Mouse (Mus musculus): ENCODE data around the gene Trim2. TPM values are rescaled to one million over a fixed set of nuclear protein-coding genes. Genes with fewer than 3 reads are reported as not detected.

Trim2 gene
- polyA plus RNA-seq, 1 experiment from 2014 or later, result 121 TPM

GRCm38 (mm10) chr3:84191141-84191881, 115.4 kb downstream of the Trim2 start:
- Histone ChIP-seq H3K36me3 (peaks cover 47% of the 10 kb centered on the region), H3K4me2 (replicated peaks) (peak overlapping the region; percentile 39), H3K9ac (no peak overlapping the region)

GRCm38 (mm10) chr3:84190513-84191061, 116.1 kb downstream of the Trim2 start:
- Histone ChIP-seq H3K4me2 (replicated peaks) (peak overlapping the region; percentile 39), H3K4me3 (peak overlapping the region; percentile 8; the same call in 1 of the 2 replicates)
- ATAC-seq (ENCODE audit: low FRiP score), result peak; percentile 57; the same call in 1 of the 2 replicates

More at GRCm38 (mm10) chr3:84191141-84191881, 115.4 kb downstream of the Trim2 start:
- peaks cover 19% of the 10 kb centered on the region for H3K4me1 ChIP-seq
- H3K9me3 ChIP-seq (replicated peaks), result no peaks in the 10 kb centered on the region
- 49% methylated on average over 21 of the region's 21 CpGs for WGBS
- ATAC-seq (ENCODE audit: low FRiP score), result peak; percentile 55; the same call in 1 of the 2 replicates
- no peak overlapping the region for H3K4me3 ChIP-seq
- no peaks in the 10 kb centered on the region for H3K27me3 ChIP-seq
- no peak overlapping the region for H3K27ac ChIP-seq

GRCm38 (mm10) chr3:84189629-84190173, 117.0 kb downstream of the Trim2 start:
- Histone ChIP-seq H3K36me3 (peaks cover 48% of the 10 kb centered on the region), H3K4me2 (replicated peaks) (peak overlapping the region; percentile 39; the same call in 1 of the 2 replicates), H3K4me1 (peaks cover 19% of the 10 kb centered on the region), H3K4me3 (no peak overlapping the region), H3K9me3 (replicated peaks) (no peaks in the 10 kb centered on the region), H3K27me3 (no peaks in the 10 kb centered on the region), H3K9ac (no peak overlapping the region; the same call in 1 of the 2 replicates), H3K27ac (no peak overlapping the region)
- WGBS, result 60% methylated on average over 10 of the region's 10 CpGs
- no peak for ATAC-seq (ENCODE audit: low FRiP score)

More at GRCm38 (mm10) chr3:84190513-84191061, 116.1 kb downstream of the Trim2 start:
- no peak overlapping the region for H3K9ac ChIP-seq
- 19% methylated on average over 41 of the region's 41 CpGs for WGBS
- H3K4me1 ChIP-seq, result peaks cover 19% of the 10 kb centered on the region
- H3K36me3 ChIP-seq, result peaks cover 44% of the 10 kb centered on the region
- no peaks in the 10 kb centered on the region for H3K27me3 ChIP-seq
- H3K27ac ChIP-seq, result no peak overlapping the region
- H3K9me3 ChIP-seq (replicated peaks), result no peaks in the 10 kb centered on the region

- H3K4me2 ChIP-seq (replicated peaks), result no peak overlapping the region
- H3K27ac ChIP-seq, result no peak overlapping the region
- no peaks in the 10 kb centered on the region for H3K9me3 ChIP-seq (replicated peaks)
- H3K4me3 ChIP-seq, result no peak overlapping the region
- H3K36me3 ChIP-seq, result peaks cover 14% of the 10 kb centered on the region
- no peak overlapping the region for H3K9ac ChIP-seq
- peaks cover 11% of the 10 kb centered on the region for H3K4me1 ChIP-seq
- no peaks in the 10 kb centered on the region for H3K27me3 ChIP-seq
- WGBS, result 33% methylated on average over 4 of the region's 4 CpGs
- ATAC-seq (ENCODE audit: low FRiP score), result no peak
Measured at GRCm38 (mm10) chr3:84181717-84182116, 125.0 kb downstream of the Trim2 start.

DNA sequence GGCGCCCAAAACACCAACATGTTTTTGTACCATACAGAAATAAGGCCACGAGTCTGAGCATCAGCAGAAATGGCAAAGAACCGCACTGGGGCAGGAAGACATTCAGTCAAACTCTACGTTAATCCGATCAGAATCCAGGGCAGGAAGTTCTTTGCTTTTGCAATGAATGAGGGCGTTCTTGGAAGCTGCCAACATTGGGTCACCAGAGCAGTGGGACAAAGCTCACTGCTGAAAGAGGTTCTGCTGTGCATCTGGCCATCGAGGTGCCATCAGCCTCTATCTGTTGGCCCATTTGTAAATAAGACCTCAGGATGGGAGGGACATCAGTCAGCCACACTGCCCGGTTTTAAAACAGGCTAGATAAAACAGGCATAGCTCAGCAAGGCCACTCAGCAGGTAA, 125.6 kb downstream of the Trim2 start:
- WGBS, result 38% methylated on average over 8 of the region's 8 CpGs

DNA sequence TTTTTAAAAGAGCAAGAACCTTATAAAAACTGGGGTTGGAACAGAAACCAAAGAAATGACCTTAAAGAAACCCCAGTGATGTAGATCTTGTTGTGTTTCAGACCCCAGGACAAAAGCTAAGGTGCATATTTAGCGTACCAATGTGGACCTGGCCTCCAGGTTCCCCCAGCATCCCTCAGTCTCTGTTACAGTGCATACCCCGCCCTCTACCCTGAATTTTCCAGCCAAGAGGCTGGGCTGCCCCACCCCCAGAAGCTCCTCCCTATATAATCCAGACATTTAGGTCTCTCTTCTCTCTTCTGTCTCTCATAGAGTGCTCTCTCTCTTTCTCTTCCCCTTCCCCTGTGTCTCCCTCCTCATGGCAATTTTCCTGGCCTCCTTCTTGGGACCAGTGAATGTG, 126.4 kb downstream of the Trim2 start:
- H3K27ac ChIP-seq, result no peak overlapping the region
- ATAC-seq (ENCODE audit: low FRiP score), result no peak
- H3K4me1 ChIP-seq, result peaks cover 11% of the 10 kb centered on the region
- WGBS, result 82% methylated on average over 2 of the region's 2 CpGs
- H3K4me3 ChIP-seq, result no peak overlapping the region
- H3K9ac ChIP-seq, result no peak overlapping the region
- H3K36me3 ChIP-seq, result peaks cover 19% of the 10 kb centered on the region
- H3K27me3 ChIP-seq, result no peaks in the 10 kb centered on the region
- H3K9me3 ChIP-seq (replicated peaks), result no peaks in the 10 kb centered on the region
- H3K4me2 ChIP-seq (replicated peaks), result no peak overlapping the region

More for the DNA sequence above, 125.6 kb downstream of the Trim2 start:
- Histone ChIP-seq H3K4me1 (peaks cover 11% of the 10 kb centered on the region), H3K9me3 (replicated peaks) (no peaks in the 10 kb centered on the region), H3K27me3 (no peaks in the 10 kb centered on the region), H3K27ac (0 out of 2 replicates have a peak overlapping the region, but pooled peaks have one; percentile 30), H3K4me2 (replicated peaks) (no peak overlapping the region), H3K36me3 (peaks cover 19% of the 10 kb centered on the region), H3K9ac (no peak overlapping the region), H3K4me3 (no peak overlapping the region)
- no peak for ATAC-seq (ENCODE audit: low FRiP score)

- no peak overlapping the region for H3K4me2 ChIP-seq (replicated peaks)
- no peak overlapping the region for H3K9ac ChIP-seq
- no peaks in the 10 kb centered on the region for H3K9me3 ChIP-seq (replicated peaks)
- ATAC-seq (ENCODE audit: low FRiP score), result no peak
- 85% methylated on average over 2 of the region's 2 CpGs for whole genome bisulfite sequencing
- H3K4me3 ChIP-seq, result no peak overlapping the region
- H3K27ac ChIP-seq, result no peak overlapping the region
- H3K27me3 ChIP-seq, result no peaks in the 10 kb centered on the region
- H3K4me1 ChIP-seq, result peaks cover 11% of the 10 kb centered on the region
- H3K36me3 ChIP-seq, result peaks cover 26% of the 10 kb centered on the region
Measured at GRCm38 (mm10) chr3:84177834-84178233, 128.8 kb downstream of the Trim2 start.

DNA sequence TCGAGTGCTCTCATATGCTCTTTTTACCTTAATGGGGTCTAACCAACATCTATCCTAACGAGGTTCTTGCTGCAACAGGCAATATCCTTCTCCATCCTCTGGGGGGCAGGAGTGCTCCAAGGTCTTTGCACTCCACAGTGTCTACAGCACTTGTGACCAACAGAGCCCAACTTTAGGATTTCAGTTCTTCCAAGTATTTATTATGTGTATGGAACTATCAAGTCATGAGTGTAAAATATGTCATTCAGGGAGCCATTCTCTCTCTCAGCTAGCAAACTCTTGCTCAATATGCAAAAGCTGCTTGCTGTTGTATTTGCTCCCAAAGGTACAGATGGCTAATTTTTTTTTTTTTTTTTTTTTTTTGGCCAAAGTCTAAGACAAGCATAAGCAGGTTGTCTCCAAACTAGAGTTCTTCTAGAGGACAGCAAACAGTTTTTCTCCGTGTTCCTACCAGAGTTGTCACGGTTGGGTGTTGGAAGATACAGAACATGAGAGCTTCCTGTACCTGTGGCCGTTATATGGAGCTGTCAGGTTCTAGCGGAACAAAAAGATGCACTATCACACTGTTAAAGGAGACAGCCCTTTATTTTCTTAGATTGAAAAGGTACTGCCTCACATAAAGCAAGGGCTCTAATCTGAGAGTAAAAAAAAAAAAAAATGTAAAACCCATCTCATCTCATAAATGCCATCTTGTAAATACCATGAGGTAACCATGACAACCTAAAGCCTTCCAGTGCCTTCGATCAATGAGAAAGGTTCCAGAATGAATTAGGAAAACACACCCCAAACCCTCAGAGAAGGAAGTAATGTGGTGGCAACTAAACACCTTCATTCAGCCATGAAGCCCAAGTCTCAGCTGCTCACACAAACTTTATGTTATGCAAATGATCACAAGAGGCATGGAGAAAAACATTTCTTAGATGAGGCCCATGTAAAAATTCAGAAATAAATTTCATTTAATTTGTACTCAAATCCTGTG, 131.1 kb downstream of the Trim2 start:
- no peak overlapping the region for H3K4me3 ChIP-seq
- no peak overlapping the region for H3K27ac ChIP-seq
- H3K36me3 ChIP-seq, result peaks cover 42% of the 10 kb centered on the region
- WGBS, result 51% methylated on average over 7 of the region's 7 CpGs
- H3K9ac ChIP-seq, result no peak overlapping the region
- no peaks in the 10 kb centered on the region for H3K27me3 ChIP-seq
- no peaks in the 10 kb centered on the region; the same call in 1 of the 2 replicates for H3K4me1 ChIP-seq
- no peaks in the 10 kb centered on the region for H3K9me3 ChIP-seq (replicated peaks)
- ATAC-seq (ENCODE audit: low FRiP score), result peak; percentile 74; the same call in 1 of the 2 replicates
- H3K4me2 ChIP-seq (replicated peaks), result no peak overlapping the region

- no peak for ATAC-seq (ENCODE audit: low FRiP score)
- no peak within 1 kb of the TSS for H3K27ac ChIP-seq
- no peak within 1 kb of the TSS for H3K4me2 ChIP-seq (replicated peaks)
- H3K27me3 ChIP-seq, result no peaks in the 10 kb centered on the region
- H3K4me1 ChIP-seq, result no peaks in the 10 kb centered on the region
- H3K9ac ChIP-seq, result no peak within 1 kb of the TSS
- peaks cover 57% of the 10 kb centered on the region for H3K36me3 ChIP-seq
- H3K9me3 ChIP-seq (replicated peaks), result no peaks in the 10 kb centered on the region
- WGBS, result 91% methylated on average over 11 of the region's 11 CpGs
- no peak within 1 kb of the TSS for H3K4me3 ChIP-seq
Measured at GRCm38 (mm10) chr3:84173581-84174154, 133.0 kb downstream of the Trim2 start, which contains the start of gene Gm6525. Gene Gm6525, plus strand, starts transcription at chr3:84174104.

GRCm38 (mm10) chr3:84172406-84172805, 134.3 kb downstream of the Trim2 start:
- WGBS, result 55% methylated on average over 11 of the region's 11 CpGs
- peaks cover 57% of the 10 kb centered on the region for H3K36me3 ChIP-seq
- no peaks in the 10 kb centered on the region for H3K4me1 ChIP-seq
- H3K4me2 ChIP-seq (replicated peaks), result no peak overlapping the region
- H3K4me3 ChIP-seq, result no peak overlapping the region
- no peak overlapping the region for H3K27ac ChIP-seq
- ATAC-seq (ENCODE audit: low FRiP score), result no peak
- no peaks in the 10 kb centered on the region for H3K9me3 ChIP-seq (replicated peaks)
- H3K27me3 ChIP-seq, result no peaks in the 10 kb centered on the region
- H3K9ac ChIP-seq, result no peak overlapping the region

- H3K36me3 ChIP-seq, result peaks cover 71% of the 10 kb centered on the region
- no peak overlapping the region for H3K4me3 ChIP-seq
- WGBS, result 70% methylated on average over 8 of the region's 8 CpGs
- no peaks in the 10 kb centered on the region for H3K9me3 ChIP-seq (replicated peaks)
- H3K9ac ChIP-seq, result no peak overlapping the region
- H3K27ac ChIP-seq, result no peak overlapping the region
- no peaks in the 10 kb centered on the region for H3K27me3 ChIP-seq
- no peak for ATAC-seq (ENCODE audit: low FRiP score)
- H3K4me1 ChIP-seq, result no peaks in the 10 kb centered on the region
- no peak overlapping the region for H3K4me2 ChIP-seq (replicated peaks)
Measured at GRCm38 (mm10) chr3:84169393-84170005, 137.2 kb downstream of the Trim2 start.
